Mouse (Mus musculus) limb, embryonic 14.5 days (tissue): ENCODE measurements around the gene Tmed6. TPM values are rescaled to one million over a fixed set of nuclear protein-coding genes. Genes with fewer than 3 reads are reported as not detected.
"Not testable (repeated sequence)": the region's sequence is repeated elsewhere in the genome, so short reads cannot be mapped to it uniquely, and the experiment has no call there.

ENCODE experiments used
- ATAC-seq: fragments of 200-750 bp; cut with Nextera tagmentation; 2 replicates; pipeline ENCODE4 v1.8.0; 2017; ENCODE audit warnings: low read depth, moderate number of reproducible peaks, moderate TSS enrichment; ENCODE audit not compliant: low FRiP score
- DNase-seq: peaks from one replicate; pipeline ENCODE4 v3.0.0-alpha.2; 2015; ENCODE audit warnings: low spot score
- H3K27ac ChIP-seq: fragments of 300-500 bp; sonication (generic); replicated peaks from 2 replicates; pipeline ENCODE4 v1.5.1; 2014; ENCODE audit warnings: low read depth, mild to moderate bottlenecking, low read length, moderate library complexity, mixed read lengths
- H3K27me3 ChIP-seq: fragments of 300-500 bp; sonication (generic); 2 replicates; pipeline ENCODE4 v1.6.1; 2014; ENCODE audit warnings: low read length, mixed read lengths; ENCODE audit not compliant: control insufficient read depth, insufficient read depth
- H3K36me3 ChIP-seq: fragments of 300-500 bp; sonication (generic); 2 replicates; pipeline ENCODE4 v1.6.1; 2014; ENCODE audit warnings: mild to moderate bottlenecking, low read length, moderate library complexity, mixed read lengths; ENCODE audit not compliant: control insufficient read depth, insufficient read depth
- H3K4me1 ChIP-seq: fragments of 300-500 bp; sonication (generic); 2 replicates; pipeline ENCODE4 v1.6.1; 2014; ENCODE audit warnings: antibody characterized with exemption, low read length, mixed read lengths; ENCODE audit not compliant: control insufficient read depth, insufficient read depth
- H3K4me2 ChIP-seq: fragments of 300-500 bp; sonication (generic); replicated peaks from 2 replicates; pipeline ENCODE4 v1.6.1; 2014; ENCODE audit warnings: low read depth, mild to moderate bottlenecking, low read length, moderate library complexity; ENCODE audit not compliant: severe bottlenecking
- H3K4me3 ChIP-seq: fragments of 300-500 bp; sonication (generic); replicated peaks from 2 replicates; pipeline ENCODE4 v1.5.1; 2014; ENCODE audit warnings: low read length
- H3K9ac ChIP-seq: fragments of 300-500 bp; sonication (generic); 2 replicates; pipeline ENCODE4 v1.6.1; 2014; ENCODE audit warnings: mild to moderate bottlenecking, low read depth, low read length, moderate library complexity; ENCODE audit not compliant: severe bottlenecking
- H3K9me3 ChIP-seq: fragments of 300-500 bp; sonication (generic); 2 replicates; pipeline ENCODE4 v1.6.1; 2016; ENCODE audit warnings: low read length; ENCODE audit not compliant: control insufficient read depth
- POLR2A ChIP-seq: fragments of 200-500 bp; IDR thresholded peaks from 2 replicates; pipeline ENCODE4 v1.8.0; 2012; ENCODE audit warnings: inconsistent platforms, mild to moderate bottlenecking, moderate library complexity, borderline replicate concordance; ENCODE audit not compliant: insufficient read depth, insufficient read length; ENCODE audit errors: extremely low read depth
- WGBS: fragments of 180-500 bp; shearing (Covaris S2); extraction: QIAGEN DNeasy Blood & Tissue Kit; methylation state at CpG from one replicate; pipeline ENCODE4 v1.1.7; 2014; 5-methylcytosine and 5-hydroxymethylcytosine counted together
- polyA plus RNA-seq, 2 experiments: library from polyadenylated mRNA; depleted of rRNA in 1 of 2; stranded (reverse) in 1 of 2; unstranded in 1 of 2; fragments of >200 nt; fragmentation: Nextera tagmentation in 1 of 2; extraction: Ambion mirVana in 1 of 2; gene quantifications; 2 replicates each; pipeline versions ENCODE4 v1.2.1 to v1.2.3; 2012 to 2014

The Tmed6 gene
- polyA plus RNA-seq, 2 experiments: not detected

GRCm38 (mm10) chr8:107111340-107112105 lies 46.1 kb upstream of the Tmed6 start:
- Histone ChIP-seq H3K27ac (no peak overlapping the region), H3K27me3 (no peaks in the 10 kb centered on the region), H3K36me3 (no peaks in the 10 kb centered on the region), H3K4me2 (no peak overlapping the region), H3K4me1 (peaks cover 23% of the 10 kb centered on the region), H3K9me3 (no peaks in the 10 kb centered on the region), H3K9ac (no peak overlapping the region), H3K4me3 (no peak overlapping the region)
- DNase-seq (no peak), ATAC-seq (no peak)
- TF ChIP-seq POLR2A: no peak
- WGBS: 85% methylated on average over 9 of the region's 11 CpGs

- H3K27me3 ChIP-seq: no peaks in the 10 kb centered on the region
- no peak for ATAC-seq
- no peaks in the 10 kb centered on the region for H3K36me3 ChIP-seq
- WGBS: 79% methylated on average over 9 of the region's 9 CpGs
- H3K4me2 ChIP-seq: no peak overlapping the region
- no peak overlapping the region for H3K9ac ChIP-seq
- H3K4me3 ChIP-seq: no peak overlapping the region
- DNase-seq: no peak
- no peak for TF ChIP-seq POLR2A
- H3K9me3 ChIP-seq: no peaks in the 10 kb centered on the region
- H3K4me1 ChIP-seq: peaks cover 23% of the 10 kb centered on the region
- no peak overlapping the region for H3K27ac ChIP-seq
Measured at GRCm38 (mm10) chr8:107110629-107111330, 45.3 kb upstream of the Tmed6 start.

- no peak overlapping the region for H3K4me2 ChIP-seq
- ATAC-seq: no peak
- peaks cover 21% of the 10 kb centered on the region for H3K4me1 ChIP-seq
- no peak for DNase-seq
- H3K9ac ChIP-seq: no peak overlapping the region
- H3K9me3 ChIP-seq: no peaks in the 10 kb centered on the region
- H3K27me3 ChIP-seq: no peaks in the 10 kb centered on the region
- no peaks in the 10 kb centered on the region for H3K36me3 ChIP-seq
- no peak overlapping the region for H3K27ac ChIP-seq
- no peak overlapping the region for H3K4me3 ChIP-seq
- WGBS: 80% methylated on average over 5 of the region's 5 CpGs
- no peak for TF ChIP-seq POLR2A
Measured at GRCm38 (mm10) chr8:107109816-107110435, 44.5 kb upstream of the Tmed6 start.

GRCm38 (mm10) chr8:107108978-107109720 lies 43.7 kb upstream of the Tmed6 start:
- Histone ChIP-seq H3K27me3 (no peaks in the 10 kb centered on the region), H3K4me2 (no peak overlapping the region), H3K36me3 (no peaks in the 10 kb centered on the region), H3K4me3 (no peak overlapping the region), H3K4me1 (peaks cover 14% of the 10 kb centered on the region), H3K9ac (no peak overlapping the region), H3K9me3 (no peaks in the 10 kb centered on the region), H3K27ac (no peak overlapping the region)
- TF ChIP-seq POLR2A: no peak
- DNase-seq (no peak), ATAC-seq (no peak)
- WGBS: 68% methylated on average over 23 of the region's 23 CpGs

- H3K4me3 ChIP-seq, H3K9me3 ChIP-seq, DNase-seq, H3K9ac ChIP-seq, H3K4me1 ChIP-seq, H3K4me2 ChIP-seq, H3K27ac ChIP-seq, H3K36me3 ChIP-seq, H3K27me3 ChIP-seq, ATAC-seq: not testable (repeated sequence)
- WGBS: 95% methylated on average over 5 of the region's 5 CpGs
Measured at GRCm38 (mm10) chr8:107108089-107108488, 42.6 kb upstream of the Tmed6 start.
